Comparison of ENCODE assay signal across 19 mouse cellular contexts in genomic region chr17:65827904-65828303, GRCm38 (mm10). TPM values are rescaled to one million over a fixed set of nuclear protein-coding genes. Genes with fewer than 3 reads are reported as not detected.
DNase-seq lines count a peak whose midpoint lies in the region; ATAC-seq and TF ChIP-seq lines count a peak whose summit lies in the region.
"Had no signal": no experiment of that assay in that cellular context is flagged by ENCODE, and none has a peak within 500 bp of the region (broad histone marks: within the 10 kb centered on the region; RNA-seq: fewer than 3 reads in every experiment).

No protein-coding gene starts in this region.

- TF ChIP-seq CTCF in hindbrain, postnatal 0 days (IDR thresholded peaks at IDR 0.05; ENCODE audit: low read depth): no peak
- no peak for TF ChIP-seq CTCF in midbrain, postnatal 0 days (IDR thresholded peaks at IDR 0.05)

- H3K27ac ChIP-seq in hindbrain, embryonic 12.5 days: no peak overlapping the region; the same call in 1 of the 2 replicates
- H3K27ac ChIP-seq in hindbrain, postnatal 0 days: no peak overlapping the region
- no peak overlapping the region for H3K27ac ChIP-seq in midbrain, embryonic 11.5 days (ENCODE audit: low read depth, low read length)
- no peak overlapping the region for H3K27ac ChIP-seq in midbrain, embryonic 16.5 days (ENCODE audit: low read length)
- H3K27ac ChIP-seq in midbrain, postnatal 0 days (ENCODE audit: low read depth, low read length): no peak overlapping the region
- no peak overlapping the region for H3K27ac ChIP-seq in heart, embryonic 10.5 days
- H3K27ac ChIP-seq: embryonic facial prominence, embryonic 12.5 days; gastrocnemius, adult 2 months; intestine, embryonic 15.5 days; layer of hippocampus, adult 2 months; midbrain, embryonic 12.5 days had no signal

- peak; percentile 35 for ATAC-seq in hindbrain, embryonic 12.5 days (ENCODE audit: low FRiP score)
- ATAC-seq in hindbrain, postnatal 0 days: no peak; the same call in 1 of the 2 replicates
- peak; percentile 50; the same call in 1 of the 2 replicates for ATAC-seq in midbrain, embryonic 11.5 days (ENCODE audit: low FRiP score)
- no peak for ATAC-seq in midbrain, embryonic 16.5 days
- ATAC-seq in midbrain, postnatal 0 days (ENCODE audit: low FRiP score): peak; percentile 45; the same call in 1 of the 2 replicates
- ATAC-seq: intestine, embryonic 15.5 days; lung, postnatal 0 days had no signal

- H3K36me3 ChIP-seq in hindbrain, embryonic 12.5 days: peaks cover 67% of the 10 kb centered on the region
- H3K36me3 ChIP-seq in hindbrain, postnatal 0 days (ENCODE audit: insufficient read depth, low read length): peaks cover 23% of the 10 kb centered on the region
- H3K36me3 ChIP-seq in midbrain, embryonic 11.5 days (ENCODE audit: control insufficient read depth, insufficient read depth, low read length): peaks cover 14% of the 10 kb centered on the region
- peaks cover 17% of the 10 kb centered on the region for H3K36me3 ChIP-seq in midbrain, embryonic 16.5 days (ENCODE audit: control insufficient read depth, insufficient read depth, low read length)
- peaks cover 36% of the 10 kb centered on the region for H3K36me3 ChIP-seq in midbrain, postnatal 0 days (ENCODE audit: insufficient read depth, low read length)
- peaks cover 80% of the 10 kb centered on the region for H3K36me3 ChIP-seq in heart, embryonic 10.5 days

- peaks cover 6% of the 10 kb centered on the region for H3K4me1 ChIP-seq in hindbrain, embryonic 12.5 days
- H3K4me1 ChIP-seq in hindbrain, postnatal 0 days (ENCODE audit: insufficient read depth, low read length): no peaks in the 10 kb centered on the region
- no peaks in the 10 kb centered on the region for H3K4me1 ChIP-seq in midbrain, embryonic 11.5 days (ENCODE audit: control insufficient read depth, insufficient read depth, low read length)
- H3K4me1 ChIP-seq in midbrain, embryonic 16.5 days (ENCODE audit: control insufficient read depth, insufficient read depth, low read length): no peaks in the 10 kb centered on the region; the same call in 1 of the 2 replicates
- no peaks in the 10 kb centered on the region for H3K4me1 ChIP-seq in midbrain, postnatal 0 days (ENCODE audit: insufficient read depth, low read length)
- peaks cover 10% of the 10 kb centered on the region; the same call in 1 of the 2 replicates for H3K4me1 ChIP-seq in heart, embryonic 10.5 days
- H3K4me1 ChIP-seq: embryonic facial prominence, embryonic 12.5 days had no signal

- WGBS in hindbrain, embryonic 12.5 days: 82% methylated on average over 5 of the region's 5 CpGs
- 86% methylated on average over 5 of the region's 5 CpGs for WGBS in hindbrain, postnatal 0 days
- WGBS in midbrain, embryonic 11.5 days: 87% methylated on average over 5 of the region's 5 CpGs
- WGBS in midbrain, embryonic 16.5 days: 88% methylated on average over 5 of the region's 5 CpGs
- 89% methylated on average over 5 of the region's 5 CpGs for WGBS in midbrain, postnatal 0 days
- 95% methylated on average over 5 of the region's 5 CpGs for WGBS in heart, embryonic 10.5 days

- H3K9ac ChIP-seq in hindbrain, embryonic 12.5 days: no peak overlapping the region
- H3K9ac ChIP-seq in hindbrain, postnatal 0 days (replicated peaks; ENCODE audit: low read length): no peak overlapping the region
- H3K9ac ChIP-seq in midbrain, embryonic 11.5 days (ENCODE audit: low read length): no peak overlapping the region
- H3K9ac ChIP-seq in midbrain, embryonic 16.5 days (ENCODE audit: low read depth, low read length): no peak overlapping the region
- H3K9ac ChIP-seq in midbrain, postnatal 0 days (replicated peaks; ENCODE audit: low read length, poor library complexity, severe bottlenecking): no peak overlapping the region
- H3K9ac ChIP-seq: embryonic facial prominence, embryonic 12.5 days; intestine, embryonic 15.5 days; midbrain, embryonic 12.5 days had no signal

- no peak overlapping the region for H3K4me3 ChIP-seq in hindbrain, embryonic 12.5 days
- no peak overlapping the region for H3K4me3 ChIP-seq in hindbrain, postnatal 0 days (ENCODE audit: low read length)
- no peak overlapping the region for H3K4me3 ChIP-seq in midbrain, embryonic 11.5 days (ENCODE audit: low read depth, low read length)
- no peak overlapping the region for H3K4me3 ChIP-seq in midbrain, embryonic 16.5 days (ENCODE audit: low read depth, low read length)
- no peak overlapping the region for H3K4me3 ChIP-seq in midbrain, postnatal 0 days (ENCODE audit: low read depth, low read length)
- no peak overlapping the region for H3K4me3 ChIP-seq in heart, embryonic 10.5 days
- H3K4me3 ChIP-seq: embryonic facial prominence, embryonic 12.5 days; gastrocnemius, adult 2 months; intestine, embryonic 15.5 days; layer of hippocampus, adult 2 months; midbrain, embryonic 12.5 days had no signal

- H3K27me3 ChIP-seq in hindbrain, embryonic 12.5 days: no peaks in the 10 kb centered on the region
- H3K27me3 ChIP-seq in hindbrain, postnatal 0 days (ENCODE audit: insufficient read depth, low read length): no peaks in the 10 kb centered on the region
- no peaks in the 10 kb centered on the region for H3K27me3 ChIP-seq in midbrain, embryonic 11.5 days (ENCODE audit: control insufficient read depth, insufficient read depth, low read length)
- H3K27me3 ChIP-seq in midbrain, embryonic 16.5 days (ENCODE audit: control insufficient read depth, insufficient read depth, low read depth, low read length): no peaks in the 10 kb centered on the region
- no peaks in the 10 kb centered on the region for H3K27me3 ChIP-seq in midbrain, postnatal 0 days (ENCODE audit: insufficient read depth, low read length)
- H3K27me3 ChIP-seq in heart, embryonic 10.5 days (ENCODE audit: insufficient read depth, poor library complexity, severe bottlenecking): no peaks in the 10 kb centered on the region
- H3K27me3 ChIP-seq: embryonic facial prominence, embryonic 12.5 days; intestine, embryonic 15.5 days; midbrain, embryonic 12.5 days had no signal

- DNase-seq in hindbrain, postnatal 0 days (ENCODE audit: low spot score): no peak
- DNase-seq in midbrain, embryonic 11.5 days (ENCODE audit: low spot score, missing footprints): peak; percentile 12
- DNase-seq in midbrain, postnatal 0 days (ENCODE audit: low spot score): no peak
- no peak for DNase-seq in heart, embryonic 10.5 days (ENCODE audit: low spot score)
- DNase-seq in frontal cortex, postnatal 25 days (ENCODE audit: low spot score in 2 of 2): no peak
- DNase-seq: adrenal gland, adult 8-10 months; cerebellum, adult 2 months; cerebellum, postnatal 25 days; gastrocnemius, adult 2 months; heart, postnatal 4 days; kidney, adult 8-10 months; thymus, postnatal 14 days had no signal

- no peaks in the 10 kb centered on the region for H3K9me3 ChIP-seq in hindbrain, embryonic 12.5 days (replicated peaks)
- no peaks in the 10 kb centered on the region for H3K9me3 ChIP-seq in hindbrain, postnatal 0 days (ENCODE audit: low read length)
- H3K9me3 ChIP-seq in midbrain, embryonic 11.5 days (ENCODE audit: control insufficient read depth, low read length): no peaks in the 10 kb centered on the region
- H3K9me3 ChIP-seq in midbrain, embryonic 16.5 days (replicated peaks; ENCODE audit: control insufficient read depth, low read length, poor library complexity, severe bottlenecking): no peaks in the 10 kb centered on the region
- no peaks in the 10 kb centered on the region for H3K9me3 ChIP-seq in midbrain, postnatal 0 days (ENCODE audit: low read length)
- no peaks in the 10 kb centered on the region for H3K9me3 ChIP-seq in heart, embryonic 10.5 days
- H3K9me3 ChIP-seq: embryonic facial prominence, embryonic 12.5 days; intestine, embryonic 15.5 days; midbrain, embryonic 12.5 days had no signal

- H3K4me2 ChIP-seq in hindbrain, embryonic 12.5 days (replicated peaks): no peak overlapping the region
- H3K4me2 ChIP-seq in hindbrain, postnatal 0 days (ENCODE audit: low read depth, low read length): no peak overlapping the region
- no peak overlapping the region for H3K4me2 ChIP-seq in midbrain, embryonic 11.5 days
- H3K4me2 ChIP-seq in midbrain, embryonic 16.5 days (ENCODE audit: low read length): no peak overlapping the region
- H3K4me2 ChIP-seq in midbrain, postnatal 0 days (ENCODE audit: low read depth, low read length, poor library complexity, severe bottlenecking): no peak overlapping the region
- H3K4me2 ChIP-seq: embryonic facial prominence, embryonic 12.5 days; intestine, embryonic 15.5 days; midbrain, embryonic 12.5 days had no signal

RNA-seq across cellular contexts. Expression of gene Ppp4r1, which starts 45.5 kb away (rescaled TPM):
- polyA plus RNA-seq in hindbrain, embryonic 12.5 days (2016; fragmentation: Nextera tagmentation; extraction: Ambion mirVana): 60.8 and 60.9 TPM in 2 replicates
- total RNA-seq in hindbrain, postnatal 0 days (2014; rRNA removed): 39.4 and 48.6 TPM in 2 replicates
- polyA plus RNA-seq in hindbrain, postnatal 0 days (2015; fragmentation: Nextera tagmentation; extraction: Ambion mirVana): 24.9 and 26.2 TPM in 2 replicates
- polyA plus RNA-seq in midbrain, embryonic 11.5 days (2014; fragmentation: Nextera tagmentation; extraction: Ambion mirVana): 51.0 and 58.0 TPM in 2 replicates
- 41.5 and 45.2 TPM in 2 replicates for polyA plus RNA-seq in midbrain, embryonic 16.5 days (2015; fragmentation: Nextera tagmentation; extraction: Ambion mirVana)
- total RNA-seq in midbrain, postnatal 0 days (2014; rRNA removed): 45.6 and 58.3 TPM in 2 replicates
- polyA plus RNA-seq in midbrain, postnatal 0 days (2015; fragmentation: Nextera tagmentation; extraction: Ambion mirVana): 24.2 and 28.6 TPM in 2 replicates
- polyA plus RNA-seq in heart, embryonic 10.5 days (2016; fragmentation: Nextera tagmentation; extraction: Ambion mirVana): 42.9 and 43.2 TPM in 2 replicates

RNA-seq across cellular contexts. Expression of gene Rab31, which starts 55.4 kb away (rescaled TPM):
- polyA plus RNA-seq in hindbrain, embryonic 12.5 days (2016; fragmentation: Nextera tagmentation; extraction: Ambion mirVana): 74.7 and 76.9 TPM in 2 replicates
- total RNA-seq in hindbrain, postnatal 0 days (2014; rRNA removed): 88.1 and 89.8 TPM in 2 replicates
- 67.2 and 70.9 TPM in 2 replicates for polyA plus RNA-seq in hindbrain, postnatal 0 days (2015; fragmentation: Nextera tagmentation; extraction: Ambion mirVana)
- polyA plus RNA-seq in midbrain, embryonic 11.5 days (2014; fragmentation: Nextera tagmentation; extraction: Ambion mirVana): 67.6 and 72.9 TPM in 2 replicates
- 79.4 and 86.0 TPM in 2 replicates for polyA plus RNA-seq in midbrain, embryonic 16.5 days (2015; fragmentation: Nextera tagmentation; extraction: Ambion mirVana)
- 81.1 and 88.1 TPM in 2 replicates for total RNA-seq in midbrain, postnatal 0 days (2014; rRNA removed)
- 66.8 and 67.6 TPM in 2 replicates for polyA plus RNA-seq in midbrain, postnatal 0 days (2015; fragmentation: Nextera tagmentation; extraction: Ambion mirVana)
- polyA plus RNA-seq in heart, embryonic 10.5 days (2016; fragmentation: Nextera tagmentation; extraction: Ambion mirVana): 35.7 and 42.2 TPM in 2 replicates

RNA-seq across cellular contexts. Expression of gene Ralbp1, which starts 57.7 kb away (rescaled TPM):
- polyA plus RNA-seq in hindbrain, embryonic 12.5 days (2016; fragmentation: Nextera tagmentation; extraction: Ambion mirVana): 49.3 and 50.9 TPM in 2 replicates
- total RNA-seq in hindbrain, postnatal 0 days (2014; rRNA removed): 34.0 and 35.9 TPM in 2 replicates
- polyA plus RNA-seq in hindbrain, postnatal 0 days (2015; fragmentation: Nextera tagmentation; extraction: Ambion mirVana): 51.6 and 54.0 TPM in 2 replicates
- 39.5 and 45.4 TPM in 2 replicates for polyA plus RNA-seq in midbrain, embryonic 11.5 days (2014; fragmentation: Nextera tagmentation; extraction: Ambion mirVana)
- polyA plus RNA-seq in midbrain, embryonic 16.5 days (2015; fragmentation: Nextera tagmentation; extraction: Ambion mirVana): 50.2 and 51.6 TPM in 2 replicates
- 32.9 and 42.0 TPM in 2 replicates for total RNA-seq in midbrain, postnatal 0 days (2014; rRNA removed)
- 50.0 and 55.8 TPM in 2 replicates for polyA plus RNA-seq in midbrain, postnatal 0 days (2015; fragmentation: Nextera tagmentation; extraction: Ambion mirVana)
- 46.1 and 52.1 TPM in 2 replicates for polyA plus RNA-seq in heart, embryonic 10.5 days (2016; fragmentation: Nextera tagmentation; extraction: Ambion mirVana)

Comparison
In these comparisons a context has a peak if more than half of its experiments do, and no peak if none do; other contexts are left out.
1. ATAC-seq: peak in hindbrain, embryonic 12.5 days (single experiment), midbrain, embryonic 11.5 days (single experiment) and midbrain, postnatal 0 days (single experiment); none in hindbrain, postnatal 0 days (single experiment) and midbrain, embryonic 16.5 days (single experiment).